Mouse (Mus musculus) lung, postnatal 10 days (tissue): ENCODE data around the gene Klhl30.
A peak's percentile ranks its signal among the peaks of the same experiment; 100 is the strongest.

Experiments
- DNase-seq: peaks from one replicate; pipeline ENCODE4 v3.0.0; 2021

The Klhl30 gene

DNA sequence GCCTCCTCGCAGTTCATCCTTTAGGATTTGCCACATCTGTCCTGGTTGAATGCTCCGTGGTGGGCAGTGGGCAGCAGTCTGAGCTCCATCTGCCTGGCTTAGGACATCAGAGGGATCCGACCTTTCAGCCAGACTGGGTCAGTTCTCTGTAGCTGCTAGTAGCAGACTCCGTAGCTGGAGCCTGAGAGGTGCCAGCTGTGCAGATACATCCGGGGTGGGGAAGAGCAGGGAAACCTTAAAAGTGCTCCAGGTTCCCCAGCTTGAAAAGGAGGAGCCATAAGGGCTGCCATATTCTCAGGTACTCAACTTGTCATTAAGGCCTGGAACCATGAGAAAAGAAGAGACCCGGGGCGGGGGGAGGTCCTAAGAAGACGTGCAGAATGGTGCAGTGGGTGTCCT lies 15.0 kb downstream of the Klhl30 start:
- DNase-seq: peak; percentile 18

- DNase-seq: peak; percentile 82
Measured at GRCm38 (mm10) chr1:91366215-91367108, 15.6 kb downstream of the Klhl30 start, which contains the start of gene Erfe. Gene Erfe, plus strand, starts transcription at chr1:91366430.

DNA sequence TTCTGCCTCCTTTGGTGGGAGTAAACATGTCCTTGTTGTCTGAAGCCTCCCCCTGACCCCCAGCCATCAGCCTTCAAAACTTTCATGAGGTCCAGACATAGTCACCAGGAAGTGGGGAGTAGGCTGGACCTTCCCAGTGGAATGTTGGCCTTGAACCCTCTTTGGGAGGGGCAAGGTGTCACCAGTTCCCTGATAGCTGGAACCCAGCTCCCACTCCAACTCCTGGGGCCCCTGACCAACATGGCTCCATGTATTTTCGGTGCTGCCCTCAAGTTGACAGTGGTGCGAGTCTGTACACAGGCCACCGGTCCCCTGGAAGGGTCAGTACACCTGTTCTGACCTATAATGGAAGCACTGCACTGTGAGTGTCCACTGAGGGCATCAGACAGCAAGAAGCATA lies 16.5 kb downstream of the Klhl30 start:
- DNase-seq: no peak

DNA sequence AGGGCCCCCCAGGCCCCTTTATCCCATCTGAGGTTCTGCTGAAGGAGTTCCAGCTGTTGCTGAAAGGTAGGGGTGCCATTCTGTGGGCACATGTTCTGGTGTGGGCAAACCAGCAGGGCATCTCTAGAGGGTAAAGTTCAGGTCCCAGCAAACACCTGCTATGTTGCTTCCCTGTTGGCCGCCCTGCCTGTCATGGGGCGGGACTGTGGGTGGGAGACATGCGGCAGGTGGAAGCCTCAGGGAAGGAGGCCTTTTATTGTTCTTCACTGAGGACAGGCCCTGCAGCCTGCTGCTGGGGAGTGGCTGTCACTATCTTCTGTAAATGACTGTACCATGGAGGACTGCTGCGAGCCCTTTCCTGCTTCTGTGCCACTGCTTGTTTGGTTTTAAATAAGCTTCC lies 18.6 kb downstream of the Klhl30 start:
- DNase-seq: no peak

DNA sequence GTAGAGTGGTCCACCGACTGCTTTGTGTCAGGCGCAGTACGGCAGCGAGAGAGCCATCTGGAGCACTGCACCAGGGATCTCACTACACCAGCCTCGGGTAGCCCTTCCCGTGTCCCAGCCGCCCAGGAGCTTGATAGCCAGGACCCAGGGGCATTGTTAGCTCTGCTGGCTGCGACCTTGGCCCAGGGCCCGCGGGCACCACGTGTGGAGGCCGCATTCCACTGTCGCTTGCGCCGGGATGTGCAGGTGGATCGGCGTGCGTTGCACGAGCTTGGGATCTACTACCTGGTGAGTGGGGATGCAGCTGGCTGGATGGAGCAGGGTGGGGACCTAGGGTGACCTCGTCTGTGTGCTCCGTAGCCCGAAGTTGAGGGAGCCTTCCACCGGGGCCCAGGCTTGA lies 19.2 kb downstream of the Klhl30 start:
- DNase-seq: no peak

DNA sequence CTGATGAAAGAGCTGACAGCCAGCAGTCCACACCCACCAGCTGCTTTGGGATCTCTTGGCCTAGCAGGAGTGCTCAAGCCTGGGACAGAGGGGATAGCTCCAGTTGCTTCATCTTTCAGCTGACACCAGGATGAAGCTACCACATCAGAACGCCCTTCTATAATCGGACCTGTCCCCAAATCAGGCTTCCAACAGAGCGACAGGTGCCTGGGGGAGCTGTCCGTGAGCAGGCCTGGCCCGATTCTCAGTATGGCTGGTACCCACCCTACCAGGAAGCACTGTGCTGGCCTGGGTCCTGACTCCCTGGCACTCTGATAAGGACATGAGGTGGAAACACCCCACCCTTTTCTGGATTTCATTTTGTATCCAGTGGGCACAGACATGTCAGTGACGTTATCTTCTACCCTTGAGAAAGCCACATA lies 22.6 kb downstream of the Klhl30 start:
- no peak for DNase-seq

- peak; percentile 84 for DNase-seq
Measured at GRCm38 (mm10) chr1:91380453-91381090, 29.8 kb downstream of the Klhl30 start.

GRCm38 (mm10) chr1:91381091-91381471 lies 30.3 kb downstream of the Klhl30 start:
- DNase-seq: no peak

DNA sequence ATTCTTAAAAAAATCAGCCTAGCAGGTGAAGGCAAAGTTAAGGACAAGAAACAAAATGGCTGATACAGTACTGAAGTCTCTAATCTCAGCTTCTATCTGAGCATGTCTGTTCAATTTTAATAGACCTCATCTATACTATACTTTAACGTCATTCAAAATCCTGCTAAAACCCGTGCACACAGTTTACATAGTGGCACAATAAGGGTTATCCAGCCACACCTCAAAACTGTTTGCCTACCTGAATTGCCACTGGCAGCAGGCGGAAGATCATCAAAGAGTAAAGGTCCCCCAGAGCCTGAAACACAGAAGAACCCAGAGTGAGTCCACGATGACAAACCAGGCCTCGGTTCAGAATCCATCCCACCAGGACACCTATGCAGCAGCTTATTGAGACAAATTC lies 39.6 kb downstream of the Klhl30 start:
- no peak for DNase-seq

DNA sequence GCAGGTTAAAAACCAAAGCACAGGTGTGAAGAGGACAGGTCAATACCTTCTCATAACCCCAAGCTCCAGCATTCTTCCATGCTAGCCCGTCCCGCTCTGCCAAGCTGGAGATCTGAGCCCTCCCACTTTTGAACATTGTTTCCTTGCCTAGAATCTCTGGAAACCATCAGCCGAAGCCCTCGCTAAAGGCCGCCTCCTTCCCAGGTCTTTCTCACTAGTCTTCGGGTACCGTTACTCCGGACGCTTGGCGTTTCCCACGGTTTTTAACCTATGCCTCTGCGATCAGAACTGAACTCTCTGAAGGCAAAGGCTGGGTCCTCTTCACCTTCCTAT lies 47.1 kb downstream of the Klhl30 start:
- DNase-seq: peak; percentile 33

GRCm38 (mm10) chr1:91398260-91399062 lies 47.6 kb downstream of the Klhl30 start, which contains the start of gene Ilkap:
Gene Ilkap, minus strand, starts transcription at chr1:91398815.
- DNase-seq: peak; percentile 85

- DNase-seq: no peak
Measured at GRCm38 (mm10) chr1:91404976-91405375, 54.2 kb downstream of the Klhl30 start.

- no peak for DNase-seq
Measured at GRCm38 (mm10) chr1:91405406-91406169, 54.8 kb downstream of the Klhl30 start.

DNA sequence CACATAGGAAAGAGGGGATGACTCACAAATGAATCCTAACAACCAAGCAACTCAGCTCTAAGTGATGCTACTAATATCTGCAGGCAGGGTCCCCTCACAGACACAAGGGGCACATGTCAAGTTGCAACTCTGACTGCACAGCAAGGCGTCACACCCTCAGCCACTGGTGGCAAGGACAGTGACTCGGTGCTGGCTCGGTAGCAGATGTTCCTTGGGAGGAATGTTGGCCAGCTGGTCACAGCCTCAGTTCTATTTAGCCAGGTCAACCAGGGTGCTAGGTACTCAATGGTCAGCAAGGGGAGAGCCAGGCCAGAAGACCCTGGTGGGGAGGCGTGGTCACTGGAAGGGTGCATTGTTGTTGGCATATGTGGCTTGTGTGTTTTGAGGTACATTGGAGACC lies 57.0 kb downstream of the Klhl30 start:
- no peak for DNase-seq

- DNase-seq: no peak
Measured at GRCm38 (mm10) chr1:91411631-91412285, 60.9 kb downstream of the Klhl30 start.
